Mouse (Mus musculus) liver, embryonic 11.5 days (tissue): ENCODE results near the gene Mbd5. TPM values are rescaled to one million over a fixed set of nuclear protein-coding genes. Genes with fewer than 3 reads are reported as not detected.

Experiments
- ATAC-seq: fragments of 200-750 bp; cut with Nextera tagmentation; replicated peaks from 2 replicates; pipeline ENCODE4 v1.8.0; 2017; ENCODE audit warnings: moderate number of reproducible peaks, mild to moderate bottlenecking, moderate TSS enrichment, moderate library complexity; ENCODE audit not compliant: low FRiP score
- DNase-seq: peaks from one replicate; pipeline ENCODE4 v3.0.0-alpha.2; 2017; ENCODE audit warnings: low spot score
- H3K27ac ChIP-seq: fragments of 300-500 bp; sonication (generic); 2 replicates; pipeline ENCODE4 v1.5.1; 2014; ENCODE audit warnings: mild to moderate bottlenecking, low read depth, low read length, control low read depth
- H3K27me3 ChIP-seq: fragments of 300-500 bp; sonication (generic); replicated peaks from 2 replicates; pipeline ENCODE4 v1.6.1; 2014; ENCODE audit warnings: low read length, mixed read lengths; ENCODE audit not compliant: control insufficient read depth, insufficient read depth
- H3K36me3 ChIP-seq: fragments of 300-500 bp; sonication (generic); 2 replicates; pipeline ENCODE4 v1.6.1; 2014; ENCODE audit warnings: mild to moderate bottlenecking, low read length, moderate library complexity, mixed read lengths; ENCODE audit not compliant: control insufficient read depth, insufficient read depth
- H3K4me1 ChIP-seq: fragments of 300-500 bp; sonication (generic); replicated peaks from 2 replicates; pipeline ENCODE4 v1.6.1; 2014; ENCODE audit warnings: low read length, mixed read lengths; ENCODE audit not compliant: control insufficient read depth, insufficient read depth
- H3K4me2 ChIP-seq: fragments of 300-500 bp; sonication (generic); 2 replicates; pipeline ENCODE4 v1.6.1; 2014; ENCODE audit warnings: mild to moderate bottlenecking, control low read depth, moderate library complexity
- H3K4me3 ChIP-seq: fragments of 300-500 bp; sonication (generic); 2 replicates; pipeline ENCODE4 v1.5.1; 2014; ENCODE audit warnings: low read depth, low read length, control low read depth
- H3K9ac ChIP-seq: fragments of 300-500 bp; sonication (generic); 2 replicates; pipeline ENCODE4 v1.6.1; 2014; ENCODE audit warnings: low read depth, low read length, control low read depth
- H3K9me3 ChIP-seq: fragments of 300-500 bp; sonication (generic); 2 replicates; pipeline ENCODE4 v1.6.1; 2016; ENCODE audit warnings: low read length, inconsistent platforms, mixed read lengths; ENCODE audit not compliant: control insufficient read depth
- WGBS: fragments of 180-500 bp; shearing (Covaris S2); extraction: QIAGEN DNeasy Blood & Tissue Kit; methylation state at CpG from one replicate; pipeline ENCODE4 v1.1.7; 2014; 5-methylcytosine and 5-hydroxymethylcytosine counted together
- polyA plus RNA-seq: library from polyadenylated mRNA; unstranded; fragments of >200 nt; fragmentation: Nextera tagmentation; extraction: Ambion mirVana; gene quantifications from 2 replicates; pipeline ENCODE4 v1.2.1, GENCODE M21; 2014

Gene Mbd5
- polyA plus RNA-seq, 1 experiment from 2014 or later: 17.7 TPM

DNA sequence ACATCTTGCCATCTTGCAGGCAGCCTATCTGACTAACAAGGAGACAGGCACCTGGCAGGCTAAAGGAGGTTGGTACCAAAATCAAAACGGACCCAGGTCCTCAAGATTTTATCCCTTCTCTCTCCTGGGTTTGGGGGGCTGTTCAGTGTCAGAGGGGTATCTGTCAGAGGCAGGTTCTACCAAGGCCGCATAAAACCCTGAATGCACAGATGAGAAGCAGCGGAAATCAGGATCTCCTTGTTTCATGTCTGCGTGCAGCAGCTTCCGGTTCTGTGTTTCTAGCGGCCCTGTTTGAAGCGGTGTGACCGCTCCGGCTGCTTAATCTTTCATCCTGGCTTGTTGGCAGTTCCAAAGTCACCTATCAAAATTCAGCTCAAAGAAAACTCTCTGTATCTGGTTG, 386.0 kb downstream of the Mbd5 start:
- DNase-seq (no peak), ATAC-seq (no peak)
- H3K4me3 ChIP-seq: no peak overlapping the region
- H3K9ac ChIP-seq: no peak overlapping the region
- H3K9me3 ChIP-seq: no peaks in the 10 kb centered on the region
- H3K4me1 ChIP-seq: no peaks in the 10 kb centered on the region
- no peak overlapping the region for H3K4me2 ChIP-seq
- H3K27me3 ChIP-seq: no peaks in the 10 kb centered on the region
- no peak overlapping the region for H3K27ac ChIP-seq
- H3K36me3 ChIP-seq: no peaks in the 10 kb centered on the region
- WGBS: 82% methylated on average over 9 of the region's 9 CpGs

DNA sequence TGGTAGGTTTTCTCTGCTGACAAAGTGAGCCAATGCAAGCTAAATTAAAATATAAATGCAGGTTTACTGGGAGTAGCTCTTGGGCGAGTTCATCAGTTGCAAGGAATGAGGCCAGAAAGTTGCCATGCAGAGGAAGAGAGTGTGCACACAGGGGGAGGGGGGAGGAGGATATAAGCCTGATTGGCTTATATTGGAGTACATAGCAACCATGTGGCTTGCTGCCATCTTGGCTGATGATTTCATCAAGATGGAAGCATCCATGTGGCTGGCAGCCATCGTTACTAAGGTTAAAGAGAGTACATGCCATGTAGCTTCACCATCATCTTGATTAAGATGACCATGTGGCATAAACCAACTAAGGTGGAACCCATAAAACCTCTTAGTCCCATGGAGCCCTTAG, 395.0 kb downstream of the Mbd5 start:
- Histone ChIP-seq H3K27me3 (no peaks in the 10 kb centered on the region), H3K4me2 (no peak overlapping the region), H3K4me1 (no peaks in the 10 kb centered on the region), H3K9ac (no peak overlapping the region), H3K4me3 (no peak overlapping the region), H3K27ac (no peak overlapping the region), H3K36me3 (no peaks in the 10 kb centered on the region), H3K9me3 (no peaks in the 10 kb centered on the region)
- no peak for DNase-seq
- ATAC-seq: no peak
- 79% methylated on average over 2 of the region's 2 CpGs for WGBS

DNA sequence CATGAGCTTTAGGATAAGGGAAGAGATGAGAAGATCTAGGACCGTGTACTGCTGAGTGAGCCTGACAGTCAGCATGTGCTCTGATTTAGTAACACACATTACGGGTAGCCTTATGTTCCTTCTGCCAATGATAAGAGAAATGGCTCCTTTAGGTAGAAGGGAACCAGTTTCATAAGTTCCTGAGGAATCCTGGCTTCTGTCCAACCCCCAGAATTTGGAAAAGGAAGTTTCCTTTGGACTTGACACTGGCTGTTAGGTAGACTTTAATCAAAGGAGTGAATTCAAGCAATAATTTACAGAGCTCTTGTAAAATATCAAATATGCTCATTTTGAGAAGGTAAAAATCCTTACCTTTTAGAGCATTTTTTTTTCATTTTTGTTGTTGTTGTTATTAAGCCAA, 396.5 kb downstream of the Mbd5 start:
- Histone ChIP-seq H3K9ac (no peak overlapping the region), H3K4me3 (no peak overlapping the region), H3K4me2 (no peak overlapping the region), H3K9me3 (no peaks in the 10 kb centered on the region), H3K36me3 (no peaks in the 10 kb centered on the region), H3K4me1 (no peaks in the 10 kb centered on the region), H3K27ac (no peak overlapping the region), H3K27me3 (no peaks in the 10 kb centered on the region)
- WGBS: 71% methylated on average over 2 of the region's 2 CpGs
- no peak for ATAC-seq
- DNase-seq: no peak

DNA sequence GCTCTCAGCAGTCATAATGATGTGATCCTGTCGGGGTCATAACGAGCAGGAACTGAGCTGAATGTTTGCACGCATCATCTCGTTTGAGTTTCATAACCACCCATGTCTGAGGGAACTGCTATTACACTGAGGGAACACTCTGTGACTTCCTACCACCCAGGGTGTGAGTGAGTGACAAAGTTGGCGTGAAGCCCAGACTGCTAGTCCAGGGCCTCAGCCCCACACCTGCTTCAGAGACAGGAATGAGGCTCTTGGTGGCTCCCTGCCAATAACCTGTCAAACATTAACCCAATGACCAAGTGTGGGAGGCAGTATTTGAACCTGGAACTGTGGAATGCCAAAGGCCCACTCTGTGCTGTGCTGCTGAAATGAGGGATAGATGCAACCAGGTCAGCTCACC, 400.5 kb downstream of the Mbd5 start:
- WGBS: 60% methylated on average over 5 of the region's 5 CpGs
- ATAC-seq: peak; percentile 49; the same call in 1 of the 2 replicates
- no peak overlapping the region for H3K27ac ChIP-seq

DNA sequence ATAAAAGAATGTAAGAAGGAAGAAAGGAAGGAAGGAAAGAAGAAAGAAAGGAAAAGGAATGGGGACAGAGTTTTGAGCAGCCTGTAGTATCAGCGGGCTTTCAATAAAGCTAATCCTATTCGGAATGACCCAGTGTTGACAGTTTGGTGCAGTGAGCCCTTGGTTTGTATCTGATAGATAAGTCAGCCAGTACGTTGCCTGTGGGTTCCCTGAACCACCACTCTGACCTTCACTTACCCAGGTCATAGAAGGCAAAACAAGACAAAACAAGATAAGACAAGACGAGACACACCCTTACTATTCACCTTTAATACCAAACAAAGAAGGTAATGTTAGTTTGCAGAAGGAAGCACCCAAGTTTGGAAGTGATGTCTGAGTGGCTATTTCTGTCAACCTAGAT, 401.5 kb downstream of the Mbd5 start:
- WGBS: 57% methylated on average over 4 of the region's 4 CpGs

More for the DNA sequence above, 400.5 kb downstream of the Mbd5 start:
- Histone ChIP-seq H3K4me2 (no peak overlapping the region), H3K4me1 (no peaks in the 10 kb centered on the region), H3K27me3 (no peaks in the 10 kb centered on the region), H3K9me3 (no peaks in the 10 kb centered on the region), H3K9ac (no peak overlapping the region), H3K4me3 (no peak overlapping the region), H3K36me3 (no peaks in the 10 kb centered on the region)
- DNase-seq: no peak

DNA sequence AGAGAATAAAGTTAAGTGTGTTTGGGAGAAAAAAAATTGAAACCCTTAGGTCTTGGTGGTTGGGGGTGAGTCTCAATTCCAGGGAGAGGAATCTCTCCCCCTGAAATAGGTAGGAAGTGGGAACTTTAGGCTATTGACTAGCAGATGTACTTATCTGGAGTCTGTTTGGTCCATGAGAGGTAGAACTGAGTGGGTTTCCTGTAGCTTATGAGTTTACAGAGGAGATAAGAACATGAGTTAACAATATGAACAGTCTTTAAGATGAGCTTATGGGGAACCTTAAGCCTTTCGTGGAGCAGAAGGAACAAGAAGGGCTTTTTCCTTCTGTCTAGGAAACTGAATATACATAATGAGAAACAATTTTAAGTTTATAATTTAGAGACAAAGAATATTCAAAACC, 404.8 kb downstream of the Mbd5 start:
- ATAC-seq (no peak), DNase-seq (no peak)
- no peaks in the 10 kb centered on the region for H3K27me3 ChIP-seq
- no peak overlapping the region for H3K27ac ChIP-seq
- no peaks in the 10 kb centered on the region for H3K9me3 ChIP-seq
- 60% methylated on average over 1 of the region's 1 CpGs for WGBS
- no peak overlapping the region for H3K9ac ChIP-seq
- H3K4me3 ChIP-seq: no peak overlapping the region
- H3K36me3 ChIP-seq: no peaks in the 10 kb centered on the region
- no peaks in the 10 kb centered on the region for H3K4me1 ChIP-seq
- H3K4me2 ChIP-seq: no peak overlapping the region

More for the DNA sequence above, 401.5 kb downstream of the Mbd5 start:
- H3K9ac ChIP-seq: no peak overlapping the region
- no peak overlapping the region for H3K4me3 ChIP-seq
- no peak overlapping the region for H3K27ac ChIP-seq
- H3K4me1 ChIP-seq: no peaks in the 10 kb centered on the region
- DNase-seq: no peak
- H3K36me3 ChIP-seq: no peaks in the 10 kb centered on the region
- no peaks in the 10 kb centered on the region for H3K27me3 ChIP-seq
- no peaks in the 10 kb centered on the region for H3K9me3 ChIP-seq
- ATAC-seq: no peak
- no peak overlapping the region for H3K4me2 ChIP-seq

DNA sequence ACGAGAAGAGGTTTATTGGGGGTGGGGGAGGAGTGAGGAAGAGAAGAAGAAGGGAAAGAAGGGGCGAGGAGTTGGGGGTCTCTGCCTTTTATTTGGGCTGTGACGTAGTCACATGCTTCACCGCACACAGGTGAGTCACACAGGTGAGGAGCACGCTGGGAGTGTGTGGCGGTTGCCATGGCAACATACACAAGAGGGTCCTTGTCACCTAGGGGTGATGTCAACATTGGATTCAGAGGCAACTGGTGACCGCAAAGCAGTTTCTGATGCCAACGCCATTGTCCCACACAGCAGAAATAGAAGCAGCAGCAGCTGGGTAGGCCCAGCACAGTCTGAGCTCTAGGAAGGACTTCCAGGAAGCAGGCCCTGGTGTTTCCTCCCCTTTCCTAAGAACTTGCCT, 406.6 kb downstream of the Mbd5 start:
- Histone ChIP-seq H3K4me3 (no peak overlapping the region), H3K9ac (no peak overlapping the region), H3K4me1 (no peaks in the 10 kb centered on the region), H3K36me3 (no peaks in the 10 kb centered on the region), H3K4me2 (no peak overlapping the region), H3K27me3 (no peaks in the 10 kb centered on the region), H3K27ac (no peak overlapping the region), H3K9me3 (no peaks in the 10 kb centered on the region)
- DNase-seq: no peak
- ATAC-seq: no peak
- WGBS: 84% methylated on average over 8 of the region's 8 CpGs

DNA sequence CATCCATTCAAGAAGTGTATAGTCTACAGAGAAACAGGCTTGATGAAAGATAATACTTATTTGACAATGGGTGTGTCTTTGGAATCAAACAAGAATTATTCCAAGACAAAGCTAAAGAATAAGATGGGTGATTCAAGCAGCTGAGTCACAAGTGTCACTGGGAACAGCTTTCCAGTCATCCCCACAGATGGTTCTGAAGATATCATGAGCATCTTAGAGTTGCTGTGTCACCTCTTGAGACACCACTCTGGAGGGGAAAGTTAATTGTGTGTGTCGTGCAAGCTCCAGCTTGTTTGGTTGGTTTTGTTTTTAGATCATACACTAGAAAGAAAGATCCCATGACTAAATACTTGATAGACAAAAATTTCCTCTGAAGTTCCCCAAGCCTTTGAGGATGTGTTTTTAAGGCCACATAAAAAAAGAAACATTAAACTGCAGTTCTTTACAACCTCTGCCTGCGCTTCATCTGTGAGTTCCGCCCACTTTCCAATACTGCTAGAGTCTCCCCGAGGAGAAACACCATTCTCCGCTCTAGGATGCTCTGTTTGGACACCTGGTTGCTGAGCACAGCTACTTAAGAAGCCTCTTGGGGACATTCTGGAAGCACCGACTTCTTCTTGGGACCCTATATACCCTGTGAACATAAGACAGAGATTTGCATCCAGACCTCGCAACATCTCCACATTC, 409.0 kb downstream of the Mbd5 start:
- Histone ChIP-seq H3K4me2 (no peak overlapping the region), H3K4me3 (no peak overlapping the region), H3K4me1 (no peaks in the 10 kb centered on the region), H3K27ac (no peak overlapping the region), H3K27me3 (no peaks in the 10 kb centered on the region), H3K9me3 (no peaks in the 10 kb centered on the region), H3K9ac (no peak overlapping the region), H3K36me3 (no peaks in the 10 kb centered on the region)
- 70% methylated on average over 7 of the region's 7 CpGs for WGBS
- DNase-seq: no peak
- no peak for ATAC-seq

DNA sequence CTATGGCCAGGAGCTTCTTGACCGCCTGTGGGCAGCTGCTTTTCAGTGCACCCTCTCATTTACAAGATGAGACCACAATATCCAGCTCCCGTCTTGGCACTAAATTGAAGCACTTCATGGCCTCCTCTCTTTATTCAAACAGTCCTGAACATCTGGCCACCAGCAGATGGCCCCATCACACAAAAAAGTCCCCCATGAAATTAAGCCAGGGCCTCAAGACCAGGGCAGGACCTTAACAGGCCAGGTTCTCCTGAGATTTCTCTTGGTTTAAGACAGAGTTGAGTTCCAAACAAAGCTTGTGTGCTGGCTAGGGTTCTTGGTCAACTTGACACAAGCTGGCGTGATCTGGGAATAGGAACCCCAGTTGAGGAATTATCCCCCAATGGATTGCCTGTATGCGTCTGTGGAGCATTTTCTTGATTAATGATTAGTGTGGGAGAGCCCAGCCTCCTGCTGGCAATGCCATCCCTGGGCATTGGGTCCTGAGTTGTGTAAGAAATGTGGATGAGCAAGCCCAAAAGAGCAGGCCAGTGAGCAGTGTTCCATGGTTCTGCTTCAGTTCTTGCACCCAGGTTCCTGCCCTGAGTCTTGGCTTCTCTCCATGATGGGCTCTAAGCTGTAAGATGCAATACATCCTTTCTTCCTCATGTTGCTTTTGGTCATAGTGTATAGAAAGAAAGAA, 409.7 kb downstream of the Mbd5 start:
- Histone ChIP-seq H3K27ac (no peak overlapping the region), H3K4me3 (no peak overlapping the region), H3K27me3 (no peaks in the 10 kb centered on the region), H3K9ac (no peak overlapping the region), H3K4me1 (no peaks in the 10 kb centered on the region), H3K4me2 (no peak overlapping the region), H3K36me3 (no peaks in the 10 kb centered on the region), H3K9me3 (no peaks in the 10 kb centered on the region)
- DNase-seq: no peak
- no peak for ATAC-seq
- 69% methylated on average over 4 of the region's 4 CpGs for WGBS
